ENCODE assay signal across 25 mouse cellular contexts in genomic region chr17:83727707-83728106, GRCm38 (mm10). TPM values are rescaled to one million over a fixed set of nuclear protein-coding genes. Genes with fewer than 3 reads are reported as not detected.
DNase-seq lines count a peak whose midpoint lies in the region; ATAC-seq and TF ChIP-seq lines count a peak whose summit lies in the region.
"Had no signal": no experiment of that assay in that cellular context is flagged by ENCODE, and none has a peak within 500 bp of the region (broad histone marks: within the 10 kb centered on the region; RNA-seq: fewer than 3 reads in every experiment).

No protein-coding gene starts in this region.

- no peak overlapping the region for H3K9ac ChIP-seq in heart, embryonic 12.5 days
- H3K9ac ChIP-seq in ES-E14 (ENCODE audit: insufficient read depth, low read depth, low read length, poor library complexity, severe bottlenecking) = peak overlapping the region; percentile 16; the same call in 1 of the 2 replicates
- H3K9ac ChIP-seq: embryonic facial prominence, embryonic 15.5 days; forebrain, embryonic 15.5 days; intestine, embryonic 15.5 days; liver, embryonic 14.5 days; lung, embryonic 15.5 days; midbrain, embryonic 12.5 days had no signal

- peaks cover 8% of the 10 kb centered on the region for H3K36me3 ChIP-seq in heart, embryonic 12.5 days
- peaks cover 10% of the 10 kb centered on the region; the same call in 1 of the 2 replicates for H3K36me3 ChIP-seq in ES-E14 (ENCODE audit: control insufficient read depth, insufficient read depth, low read length, poor library complexity, severe bottlenecking)
- H3K36me3 ChIP-seq: embryonic facial prominence, embryonic 15.5 days; forebrain, embryonic 15.5 days; intestine, embryonic 15.5 days; lung, embryonic 15.5 days; midbrain, embryonic 12.5 days had no signal

- in situ Hi-C loops in ES-E14 (cut with MboI; ENCODE audit: low sequenced_read_pairs in 2 of 2, unreplicated experiment in 2 of 2) = no loop called here

- DNase-seq in heart, postnatal 25 days (ENCODE audit: low spot score) = no peak
- DNase-seq in 3T3-L1 (ENCODE audit: low read depth, low spot score) = peak; percentile 39
- no peak for DNase-seq in ES-E14 (ENCODE audit: low read depth, low spot score)
- no peak for DNase-seq in layer of hippocampus, adult 11-12 months (ENCODE audit: low spot score)
- DNase-seq in right cerebral cortex, postnatal 25 days = no peak
- DNase-seq: adrenal gland, adult 2 months; B cell, adult 2 months; cerebellum, adult 8-10 months; gastrocnemius, postnatal 25 days; kidney, adult 9 months; kidney, postnatal 14 days; thymus, postnatal 14 days had no signal

- H3K9me3 ChIP-seq in heart, embryonic 12.5 days (replicated peaks) = no peaks in the 10 kb centered on the region
- H3K9me3 ChIP-seq in ES-E14 (ENCODE audit: control insufficient read depth, insufficient read depth, low read depth, low read length) = no peaks in the 10 kb centered on the region
- H3K9me3 ChIP-seq: embryonic facial prominence, embryonic 15.5 days; forebrain, embryonic 15.5 days; intestine, embryonic 15.5 days; limb, embryonic 10.5 days; lung, embryonic 15.5 days; midbrain, embryonic 12.5 days had no signal

- no peak overlapping the region for H3K4me2 ChIP-seq in heart, embryonic 12.5 days
- H3K4me2 ChIP-seq: embryonic facial prominence, embryonic 15.5 days; forebrain, embryonic 15.5 days; intestine, embryonic 15.5 days; lung, embryonic 15.5 days; midbrain, embryonic 12.5 days had no signal

- 90% methylated on average over 4 of the region's 4 CpGs for WGBS in heart, embryonic 12.5 days

- H3K27ac ChIP-seq in heart, embryonic 12.5 days (ENCODE audit: poor library complexity, severe bottlenecking) = peak overlapping the region; percentile 12; the same call in 1 of the 2 replicates
- H3K27ac ChIP-seq in ES-E14 (ENCODE audit: insufficient read depth, low read depth, low read length, poor library complexity, severe bottlenecking) = peak overlapping the region; percentile 79
- H3K27ac ChIP-seq: embryonic facial prominence, embryonic 15.5 days; forebrain, embryonic 15.5 days; intestine, embryonic 15.5 days; layer of hippocampus, adult 2 months; limb, embryonic 10.5 days; liver, embryonic 14.5 days; lung, embryonic 15.5 days; midbrain, embryonic 12.5 days; stomach, postnatal 0 days had no signal

- no peak for ATAC-seq in heart, embryonic 12.5 days (ENCODE audit: insufficient number of reproducible peaks, low FRiP score)
- ATAC-seq in granulocyte monocyte progenitor cell, adult 5-6 weeks (replicated peaks; ENCODE audit: poor library complexity, severe bottlenecking) = peak; percentile 51
- ATAC-seq: forebrain, embryonic 15.5 days; hindbrain, embryonic 16.5 days; intestine, embryonic 15.5 days had no signal

- peaks cover 30% of the 10 kb centered on the region for H3K4me1 ChIP-seq in heart, embryonic 12.5 days (replicated peaks)
- peaks cover under 1 to 13% of the 10 kb centered on the region in 2 experiments; a peak in 2 of 4 replicates for H3K4me1 ChIP-seq in ES-E14 (ENCODE audit: control insufficient read depth in 2 of 2, insufficient read depth in 2 of 2, low read length in 2 of 2, poor library complexity in 1 of 2)
- H3K4me1 ChIP-seq: forebrain, embryonic 15.5 days; lung, embryonic 15.5 days; midbrain, embryonic 12.5 days had no signal

- no peak overlapping the region for H3K4me3 ChIP-seq in heart, embryonic 12.5 days
- no peak overlapping the region for H3K4me3 ChIP-seq in ES-E14 (ENCODE audit: insufficient read depth in 1 of 2, low read depth in 1 of 2, low read length in 2 of 2, poor library complexity in 1 of 2, severe bottlenecking in 1 of 2)
- H3K4me3 ChIP-seq: embryonic facial prominence, embryonic 15.5 days; forebrain, embryonic 15.5 days; intestine, embryonic 15.5 days; layer of hippocampus, adult 2 months; limb, embryonic 10.5 days; lung, embryonic 15.5 days; midbrain, embryonic 12.5 days had no signal

- no peaks in the 10 kb centered on the region for H3K27me3 ChIP-seq in heart, embryonic 12.5 days (replicated peaks)
- H3K27me3 ChIP-seq: CH12.LX; embryonic facial prominence, embryonic 15.5 days; forebrain, embryonic 15.5 days; intestine, embryonic 15.5 days; lung, embryonic 15.5 days; midbrain, embryonic 12.5 days had no signal

- intact Hi-C loops in heart, postnatal 25 days (cut with DNase I) = no loop called here

TF ChIP-seq in ES-E14, 5 proteins besides CTCF, POLR2A, EP300 and RAD21:
- TF ChIP-seq ZNF384 (IDR thresholded peaks at IDR 0.05; ENCODE audit: low read depth, low read length) (no peak; the same call in 1 of the 2 replicates), HCFC1 (IDR thresholded peaks at IDR 0.05; ENCODE audit: borderline replicate concordance, insufficient read depth, low read length) (no peak)

RNA-seq across cellular contexts. Expression of gene Mta3, which starts 21.7 kb away (rescaled TPM):
- polyA plus RNA-seq in heart, embryonic 12.5 days (2016; fragmentation: Nextera tagmentation; extraction: Ambion mirVana) = 42.8 and 47.7 TPM in 2 replicates
- 10 to 100 TPM; 20.7 to 20.9 TPM for total RNA-seq in heart, postnatal 25 days (2021)
- 52.8 and 57.1 TPM in 2 replicates for total RNA-seq in ES-E14 (2012; rRNA removed)
- total RNA-seq in granulocyte monocyte progenitor cell, adult 5-6 weeks (2014; fragmentation: Nextera tagmentation) = 21.3 and 30.7 TPM in 2 replicates
- total RNA-seq in granulocyte monocyte progenitor cell, adult 5-6 weeks (2017) = 15.2 and 21.1 TPM in 2 replicates
